Mouse (Mus musculus): ENCODE data around the gene Hexim1.

Gene Hexim1

DNA sequence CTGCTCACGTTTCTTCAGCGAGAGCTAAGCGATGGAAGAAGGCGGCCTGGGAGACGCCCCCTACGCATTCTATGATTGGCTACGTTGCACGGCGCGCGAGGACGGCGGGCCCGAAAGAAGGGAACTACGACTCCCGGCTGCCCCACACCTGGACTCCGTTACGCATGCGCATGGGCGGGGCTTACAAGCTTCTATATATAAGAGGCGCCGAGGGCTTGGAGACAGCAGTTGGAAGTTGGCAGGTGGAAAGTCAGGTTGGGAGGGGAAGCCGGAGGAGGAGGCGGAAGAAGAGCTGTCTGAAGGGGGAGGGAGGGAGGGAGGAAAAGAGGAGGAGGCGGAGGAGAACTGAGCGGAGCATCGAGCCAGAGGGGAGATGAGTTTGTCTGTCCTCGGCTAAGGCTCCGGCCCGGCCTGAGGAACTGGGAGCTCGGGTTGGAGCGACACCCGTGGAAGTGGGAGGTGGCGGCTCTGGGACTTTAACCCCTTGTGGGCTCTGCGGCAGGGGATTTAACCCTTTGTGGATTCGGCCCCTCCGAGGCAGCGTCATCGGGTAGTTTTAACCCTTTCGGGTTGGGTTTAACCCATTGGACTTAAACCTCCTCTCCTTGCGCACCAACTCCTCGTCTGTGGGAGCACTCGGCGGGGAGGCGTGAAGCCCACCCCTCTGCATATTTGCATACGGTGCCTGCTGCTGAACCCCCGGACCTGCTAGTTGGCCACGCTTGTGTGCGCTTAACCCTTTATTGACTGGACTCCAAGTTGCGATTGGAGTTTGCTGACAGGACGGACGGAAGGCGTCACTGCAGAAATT is at the start of gene Hexim1:
Gene Hexim1 (plus strand): TSS at position 224 of the 811 bp plus-strand sequence.
- DNase-seq, result peak; percentile 99 to 100

DNA sequence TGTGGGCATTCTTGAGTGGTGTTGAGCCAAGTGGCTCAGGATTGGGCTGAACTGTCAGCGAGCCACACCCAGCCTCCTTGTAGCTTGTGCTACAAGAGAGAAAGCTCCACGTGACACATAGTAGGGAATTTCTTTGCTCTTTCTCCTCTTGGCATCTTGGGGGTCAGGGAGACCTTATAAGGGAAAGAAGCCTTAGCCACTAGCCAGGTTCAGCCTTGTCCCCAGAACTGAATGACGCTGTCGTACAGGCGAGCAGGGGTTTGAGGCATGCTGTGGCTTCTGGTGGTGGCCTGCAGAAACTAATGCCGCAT is 49.0 kb upstream of the Hexim1 start:
- DNase-seq, result no peak

DNA sequence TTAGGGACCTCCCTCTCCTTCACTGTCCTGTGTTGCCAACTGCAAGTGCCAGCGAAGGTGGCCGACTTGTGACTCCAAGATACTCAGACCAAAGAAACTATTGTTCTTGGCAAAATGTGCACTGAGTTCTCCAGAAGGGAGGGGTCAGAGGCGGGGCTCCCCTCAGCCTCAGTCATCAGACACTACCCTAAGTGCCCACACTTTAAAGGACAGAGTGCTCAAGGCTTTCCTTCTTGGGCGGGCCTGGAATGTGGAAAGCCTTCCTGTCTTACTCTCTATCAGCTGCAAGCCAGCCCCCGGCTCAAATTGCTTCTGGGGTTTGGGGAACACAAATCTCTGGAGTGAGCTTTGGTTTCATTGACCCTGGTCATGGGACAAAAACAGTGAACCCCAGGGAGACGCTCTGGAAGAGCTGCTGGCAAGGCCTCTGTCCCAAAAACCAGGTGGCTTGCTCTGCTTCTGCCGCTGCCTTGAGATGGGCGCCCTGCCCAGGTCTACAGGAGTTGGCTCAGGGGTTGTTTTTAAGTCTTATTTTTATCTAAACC is 48.5 kb upstream of the Hexim1 start:
- DNase-seq, result peak; percentile 25 to 32

DNA sequence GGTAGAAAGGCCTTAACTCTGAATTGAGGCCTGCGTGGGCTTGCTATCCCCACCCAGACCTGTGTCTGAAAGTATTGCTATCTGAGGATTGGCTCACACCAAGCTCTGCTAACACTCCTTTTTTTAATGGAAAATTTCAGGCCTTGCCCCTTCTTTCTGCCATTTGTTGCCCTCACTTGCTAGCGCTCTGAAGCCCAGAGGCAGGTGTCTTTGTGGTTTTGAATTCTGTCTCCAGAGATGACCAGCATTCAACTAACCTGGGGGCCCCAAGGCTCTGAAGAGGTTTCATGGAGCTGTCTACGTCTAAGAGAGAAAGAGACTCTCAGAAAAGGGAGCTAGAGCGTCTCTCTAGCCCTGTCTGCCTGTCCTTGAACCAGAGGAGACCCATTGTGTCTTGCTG is 47.8 kb upstream of the Hexim1 start:
- no peak for DNase-seq

DNA sequence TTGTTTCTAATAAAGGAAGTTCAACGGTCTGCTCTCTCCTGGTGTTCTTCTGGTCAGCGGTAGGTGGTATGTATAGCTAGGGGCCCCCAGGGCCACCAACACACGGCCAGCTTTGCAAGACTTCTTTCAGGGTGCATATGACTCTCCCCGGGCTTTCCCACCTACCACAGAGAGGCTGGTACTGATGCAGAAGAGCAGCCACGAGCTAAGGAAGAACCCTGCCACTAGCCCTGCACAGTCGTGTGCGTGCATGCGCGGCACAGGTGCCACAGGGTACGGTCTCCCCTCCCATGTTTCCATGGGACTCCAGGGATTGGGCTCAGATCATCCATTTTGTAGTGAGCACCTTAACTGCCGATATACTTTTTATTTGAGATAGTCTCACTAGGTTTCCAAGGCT is 47.1 kb upstream of the Hexim1 start:
- DNase-seq, result no peak

DNA sequence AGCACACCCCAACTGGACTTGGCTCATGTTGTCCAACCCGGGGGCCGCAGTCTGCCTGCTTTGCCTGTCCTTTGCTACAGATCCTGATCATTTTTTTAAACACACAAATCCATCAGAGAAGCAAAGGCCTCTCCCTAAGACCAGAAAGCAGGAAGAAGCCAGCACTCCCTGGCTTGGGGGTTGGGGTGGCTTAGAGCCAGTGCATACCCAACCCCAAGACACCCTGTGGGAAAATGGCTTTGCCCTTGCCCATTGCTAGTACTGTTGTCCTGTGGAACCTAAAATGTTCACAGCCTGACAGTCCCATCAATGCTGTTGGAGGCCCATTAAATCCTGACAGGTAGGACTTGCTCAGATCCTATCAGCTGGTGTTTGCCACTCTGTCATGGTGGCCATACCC is 46.3 kb upstream of the Hexim1 start:
- no peak for DNase-seq

DNA sequence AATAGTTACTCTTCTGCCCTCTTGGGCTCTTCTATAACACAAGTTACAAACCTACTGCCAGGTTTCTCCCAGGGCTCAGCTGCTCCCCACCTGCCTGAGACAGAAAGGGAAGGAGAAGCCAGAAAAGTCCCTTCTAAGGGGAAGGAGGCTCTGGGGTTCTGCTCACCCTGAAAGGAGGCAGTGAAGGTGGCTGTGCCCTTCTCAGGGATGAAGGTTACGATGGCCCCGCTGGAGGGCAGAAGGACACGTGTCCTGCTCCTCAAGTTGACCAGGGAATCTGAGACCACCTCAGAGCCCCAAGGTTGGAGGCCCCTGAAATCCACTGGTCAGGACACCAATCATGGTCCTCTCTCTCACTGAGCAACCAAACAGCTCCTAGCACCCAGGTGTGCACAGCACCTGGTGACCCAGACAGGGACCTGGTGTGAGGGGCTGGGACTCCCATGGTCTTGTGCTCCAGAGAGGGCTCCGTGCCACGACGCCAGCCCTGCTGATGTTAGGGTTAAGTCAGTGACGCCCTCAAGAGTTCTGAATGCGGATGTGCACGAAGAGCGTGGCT is 45.6 kb upstream of the Hexim1 start:
- no peak for DNase-seq

DNA sequence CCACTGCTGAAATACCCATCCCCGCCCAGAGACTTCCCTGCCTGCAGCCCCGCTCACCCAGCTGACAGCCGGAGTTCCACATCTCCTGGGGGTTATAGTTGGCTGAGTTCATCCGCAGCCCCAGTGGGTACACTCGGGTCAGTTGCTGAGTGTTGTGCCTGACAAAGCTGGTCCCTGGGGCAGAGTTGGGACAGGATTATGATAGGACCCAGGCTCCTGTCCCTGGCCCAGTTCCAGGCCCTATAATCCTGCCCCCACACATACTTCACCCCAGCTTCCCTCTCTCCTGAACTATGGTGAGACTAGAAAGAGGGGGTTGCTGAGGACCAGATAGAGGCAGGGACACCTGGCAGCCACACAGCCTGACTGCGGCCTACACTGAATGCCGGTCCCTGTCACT is 42.4 kb upstream of the Hexim1 start:
- DNase-seq, result no peak

DNA sequence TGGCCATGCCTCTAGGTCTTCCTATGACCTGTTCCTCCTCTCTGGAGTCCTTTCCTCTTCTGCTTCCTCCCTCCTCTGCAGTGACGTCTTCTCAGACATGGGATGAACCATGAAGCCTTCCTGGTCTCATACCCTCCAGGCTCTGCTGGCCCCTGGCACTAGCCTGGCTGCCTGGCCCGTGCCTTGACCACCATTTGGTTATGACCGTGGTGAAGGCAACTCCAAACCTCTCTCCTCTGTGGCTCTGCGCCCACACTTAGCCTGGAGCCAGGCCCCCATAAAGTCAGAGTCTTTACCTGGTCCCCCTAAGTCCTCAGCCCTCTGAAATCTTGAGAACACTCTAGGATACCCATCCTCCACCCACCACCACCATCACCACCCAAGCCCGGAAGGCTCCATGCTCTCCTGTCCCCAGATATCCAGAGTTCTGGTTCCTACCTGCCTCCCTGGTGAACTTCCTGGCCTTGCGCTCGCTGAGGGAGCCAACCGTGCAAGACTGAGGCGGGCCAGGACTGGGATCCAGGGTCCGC is 41.8 kb upstream of the Hexim1 start:
- DNase-seq, result no peak

DNA sequence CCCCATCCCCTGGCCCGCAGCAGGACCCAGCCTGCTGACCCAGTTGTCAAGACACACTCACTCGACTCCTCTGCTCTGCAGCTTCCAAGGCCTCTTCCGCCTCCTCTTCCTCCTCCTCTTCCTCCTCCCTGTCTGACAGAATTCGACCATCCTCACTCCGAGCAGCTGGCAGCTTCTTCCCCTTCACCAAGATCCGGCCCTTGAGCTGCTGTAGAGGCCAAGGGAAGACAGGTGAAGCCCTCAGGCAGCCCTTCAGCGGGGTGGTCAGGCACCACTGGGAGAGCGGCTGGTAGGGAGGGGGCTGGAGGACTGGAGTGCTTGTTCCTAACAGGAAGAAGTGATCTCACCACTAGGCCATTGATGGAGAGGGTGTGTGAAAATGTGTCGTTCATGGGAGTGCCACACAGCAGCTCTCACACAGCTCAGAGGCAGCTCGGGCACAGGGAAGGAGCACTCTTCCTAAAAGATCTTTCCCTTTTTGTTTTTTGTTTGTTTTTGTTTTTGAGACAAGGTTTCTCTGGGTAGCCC is 41.2 kb upstream of the Hexim1 start:
- DNase-seq, result no peak

DNA sequence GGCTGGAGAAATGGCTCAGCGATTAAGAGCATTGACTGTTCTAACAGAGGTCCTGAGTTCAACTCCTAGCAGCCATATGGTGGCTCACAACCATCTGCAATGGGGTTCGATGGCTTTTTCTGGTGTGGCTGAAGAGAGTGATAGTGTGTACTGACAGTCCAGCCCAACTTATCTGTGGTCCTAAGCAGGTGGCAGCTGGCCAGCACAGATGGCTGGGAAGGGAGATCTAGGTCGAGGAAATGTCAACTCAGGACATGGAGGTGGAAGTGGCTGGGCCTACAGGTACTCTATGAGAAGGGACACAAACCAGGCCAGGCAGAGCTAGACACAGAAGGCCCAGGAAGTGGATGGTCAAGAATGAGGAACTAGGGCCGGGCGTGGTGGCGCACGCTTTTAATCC is 40.0 kb upstream of the Hexim1 start:
- no peak for DNase-seq

DNA sequence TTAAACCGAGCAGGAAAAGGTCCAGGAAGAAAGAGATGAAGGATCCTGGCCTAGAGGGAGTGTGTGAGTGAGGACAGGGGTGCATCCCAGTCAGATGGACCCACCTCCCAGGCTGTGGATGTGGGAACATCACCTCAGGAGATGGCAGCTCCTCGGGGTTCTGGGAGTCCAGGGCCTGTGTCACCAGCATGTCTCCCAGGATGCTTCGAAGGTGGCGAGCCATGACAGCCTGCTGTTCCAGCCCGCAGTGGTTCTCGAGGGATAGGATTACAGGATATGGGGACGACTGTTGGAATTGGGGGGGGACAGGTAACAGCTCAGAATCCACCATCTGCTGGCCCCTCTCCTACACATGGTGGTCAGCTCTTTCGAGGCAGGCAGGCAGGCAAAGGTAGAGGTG is 39.5 kb upstream of the Hexim1 start:
- no peak for DNase-seq

DNA sequence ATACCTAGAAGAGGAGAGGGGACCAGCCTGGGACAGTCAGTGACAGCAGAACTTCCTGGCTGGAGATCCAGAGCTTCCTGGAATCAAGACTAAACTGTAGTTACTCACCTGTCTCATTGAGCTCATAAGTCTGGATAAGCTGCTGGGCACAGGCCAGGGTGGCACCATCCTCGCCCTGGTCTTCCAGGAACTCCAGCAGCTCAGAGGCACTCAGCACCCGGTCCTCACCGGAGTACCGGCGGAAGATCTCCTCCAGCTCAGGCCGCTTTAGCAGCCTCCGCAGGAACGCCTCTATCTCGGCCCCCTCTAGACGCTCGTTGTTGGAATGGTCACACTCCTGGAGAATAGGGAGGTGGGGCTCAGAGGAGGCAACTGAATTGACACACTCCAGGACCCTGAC is 37.9 kb upstream of the Hexim1 start:
- no peak for DNase-seq

DNA sequence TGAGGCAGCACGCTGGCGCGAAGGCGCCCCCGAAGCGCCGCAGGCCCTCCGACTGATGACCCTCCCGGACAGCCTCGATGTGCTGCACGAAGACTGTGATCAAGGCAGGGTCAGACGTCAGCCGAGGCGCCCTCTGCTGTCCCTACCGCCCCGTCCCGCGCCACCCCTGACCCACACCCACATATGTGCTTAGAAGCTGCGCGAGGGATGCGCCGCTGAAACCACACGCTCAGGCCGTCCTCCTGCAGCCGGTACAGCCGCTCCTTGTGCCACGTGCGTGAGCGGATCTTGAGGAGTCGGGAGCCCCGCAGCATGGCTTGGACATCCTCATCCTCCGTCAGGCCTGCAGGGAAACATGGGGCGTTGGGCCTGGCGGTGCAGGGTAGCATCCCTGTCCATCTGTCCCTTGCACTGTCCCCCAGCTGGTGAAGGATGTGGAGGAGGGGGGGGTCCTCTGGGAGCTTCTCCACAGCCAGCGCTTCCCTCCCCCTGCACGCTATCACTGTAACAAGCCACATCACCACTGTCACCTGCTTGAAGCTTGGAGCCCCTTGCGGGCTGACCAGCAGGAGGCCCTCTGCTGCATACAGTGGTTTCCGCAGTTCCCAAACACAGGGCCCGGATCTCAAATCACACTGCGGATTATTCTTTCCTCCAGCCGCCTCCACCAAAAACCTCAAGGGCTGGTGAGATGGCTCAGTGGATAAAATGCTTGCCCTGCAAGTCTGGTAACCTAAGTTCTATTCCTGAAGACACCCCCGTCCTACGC is 35.5 kb upstream of the Hexim1 start:
- no peak for DNase-seq

DNA sequence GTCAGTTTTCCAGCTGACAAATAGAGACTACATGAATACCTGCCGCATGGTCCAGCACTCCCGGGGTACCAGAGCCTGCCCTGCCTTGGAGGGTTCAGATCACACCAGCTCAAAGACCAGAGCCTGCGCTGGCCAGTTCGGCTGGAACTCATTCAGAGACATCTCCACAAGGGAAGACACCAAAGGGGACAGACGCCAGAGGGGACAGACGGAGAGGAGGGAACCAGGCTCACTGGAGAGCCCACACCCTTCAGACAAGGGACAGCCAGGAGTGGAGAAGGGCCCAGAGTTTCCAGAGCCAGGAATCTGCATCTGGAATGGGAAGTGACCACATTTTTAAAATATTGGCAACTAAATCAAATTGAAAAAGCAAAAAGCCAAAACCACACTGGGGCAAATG is 34.4 kb upstream of the Hexim1 start:
- no peak for DNase-seq

DNA sequence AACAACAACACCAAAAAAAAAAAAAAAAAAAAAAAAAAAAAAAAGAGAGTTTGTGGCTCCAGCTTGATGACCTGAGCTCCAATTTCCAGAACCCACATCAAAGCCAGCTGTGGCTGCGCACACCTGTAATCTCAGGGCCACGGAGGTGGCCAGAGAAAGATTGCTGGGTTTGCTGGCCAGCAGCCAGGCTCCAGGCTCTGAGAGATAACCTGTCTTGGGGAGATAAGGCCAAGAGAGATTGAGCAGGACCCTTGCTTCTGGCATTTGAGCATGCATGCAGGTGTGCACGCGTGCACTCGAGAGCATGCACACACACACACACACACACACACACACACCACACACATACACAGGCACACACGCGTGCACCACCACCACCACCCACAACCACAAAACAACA is 22.7 kb upstream of the Hexim1 start:
- no peak for DNase-seq

DNA sequence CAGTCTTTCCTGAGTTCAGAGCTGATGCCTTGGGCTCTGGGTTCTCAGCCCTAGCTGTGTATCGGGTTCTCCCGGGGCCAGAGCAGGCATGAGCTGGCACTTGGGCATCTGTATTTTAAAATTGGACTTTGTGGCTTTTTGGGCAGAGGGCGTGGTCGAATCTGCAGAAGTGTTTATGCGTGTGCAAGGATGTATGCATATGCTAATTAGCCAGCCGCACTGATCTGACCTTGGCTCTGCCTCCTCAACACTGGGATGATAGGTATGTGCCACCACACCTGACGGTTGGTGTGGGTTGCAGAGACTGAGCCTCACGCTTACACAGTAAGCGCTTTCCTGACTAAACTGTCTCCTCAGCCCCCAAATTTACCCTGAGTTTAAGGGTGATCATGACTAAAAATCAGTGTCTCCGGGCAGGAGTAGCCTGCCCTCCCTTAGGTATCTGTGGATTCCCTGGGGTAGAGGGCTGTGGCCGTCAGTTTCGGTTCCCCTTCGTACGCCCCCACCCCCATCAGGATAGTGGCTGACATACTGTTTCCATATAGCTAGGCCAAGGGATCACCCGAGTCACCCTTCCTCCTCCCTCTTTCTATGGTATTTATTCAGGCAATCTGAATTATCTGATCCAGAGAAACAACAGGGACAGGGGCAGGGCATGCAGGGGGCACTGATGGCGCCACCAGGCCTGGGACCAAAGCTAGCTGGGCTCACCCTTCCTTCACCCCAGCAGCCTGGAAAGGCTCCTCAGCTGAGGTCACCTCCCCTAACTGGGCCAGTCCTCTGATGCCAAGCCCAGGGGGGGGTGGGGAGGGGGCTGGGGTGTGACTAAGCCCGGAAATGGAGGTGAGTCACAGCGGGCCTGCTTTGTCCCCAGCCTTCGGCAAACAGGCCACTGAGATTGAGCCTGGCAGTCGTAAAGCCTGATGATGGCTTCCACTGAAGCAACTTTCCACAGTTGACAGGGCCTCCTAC is 21.9 kb upstream of the Hexim1 start:
- DNase-seq, result no peak

DNA sequence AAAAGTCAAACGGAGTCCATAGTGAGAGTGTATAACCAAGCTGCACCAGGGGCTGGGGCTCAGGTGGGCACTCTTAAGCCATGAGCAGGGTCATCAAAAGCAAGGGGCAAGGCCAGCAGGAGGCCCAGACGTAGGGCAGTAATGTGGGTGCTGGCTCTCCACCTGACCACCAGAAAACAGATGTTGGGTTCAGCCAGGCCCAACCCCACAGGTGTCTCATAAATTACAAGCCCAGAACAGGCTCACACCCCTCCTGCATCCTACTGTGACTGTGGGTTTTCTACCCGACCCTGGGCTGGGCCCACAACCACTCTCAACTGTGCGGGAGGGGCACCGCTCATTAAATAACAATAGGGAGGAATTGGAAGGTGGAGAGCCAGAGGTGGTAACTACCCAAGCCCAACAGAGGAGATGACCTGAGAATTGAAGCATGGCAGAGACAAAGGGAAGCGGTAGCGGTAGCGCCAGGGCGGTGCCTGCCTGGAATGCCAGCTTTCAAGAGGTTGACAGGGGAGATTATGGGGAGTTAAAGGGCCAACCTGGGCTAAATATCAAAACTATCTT is 20.8 kb upstream of the Hexim1 start:
- DNase-seq, result no peak

DNA sequence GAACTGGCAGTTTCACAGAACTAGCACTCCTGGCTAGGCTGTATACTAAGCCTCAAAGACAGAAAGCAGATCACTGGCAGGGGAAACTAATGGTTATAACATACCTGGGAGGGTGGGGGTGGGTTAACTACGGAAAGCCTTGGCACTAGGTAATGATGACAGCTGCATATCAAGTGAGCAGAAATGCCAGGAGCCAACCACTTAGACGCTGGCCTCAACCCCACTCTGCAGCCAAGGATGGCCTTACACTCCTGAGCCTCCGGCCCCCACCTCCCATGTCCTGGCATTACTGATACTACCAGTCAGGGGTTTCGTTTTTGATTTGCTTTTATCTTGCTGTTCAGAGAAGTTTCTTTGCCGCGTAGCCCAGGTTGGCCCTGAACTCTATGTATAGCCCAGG is 20.2 kb upstream of the Hexim1 start:
- no peak for DNase-seq

DNA sequence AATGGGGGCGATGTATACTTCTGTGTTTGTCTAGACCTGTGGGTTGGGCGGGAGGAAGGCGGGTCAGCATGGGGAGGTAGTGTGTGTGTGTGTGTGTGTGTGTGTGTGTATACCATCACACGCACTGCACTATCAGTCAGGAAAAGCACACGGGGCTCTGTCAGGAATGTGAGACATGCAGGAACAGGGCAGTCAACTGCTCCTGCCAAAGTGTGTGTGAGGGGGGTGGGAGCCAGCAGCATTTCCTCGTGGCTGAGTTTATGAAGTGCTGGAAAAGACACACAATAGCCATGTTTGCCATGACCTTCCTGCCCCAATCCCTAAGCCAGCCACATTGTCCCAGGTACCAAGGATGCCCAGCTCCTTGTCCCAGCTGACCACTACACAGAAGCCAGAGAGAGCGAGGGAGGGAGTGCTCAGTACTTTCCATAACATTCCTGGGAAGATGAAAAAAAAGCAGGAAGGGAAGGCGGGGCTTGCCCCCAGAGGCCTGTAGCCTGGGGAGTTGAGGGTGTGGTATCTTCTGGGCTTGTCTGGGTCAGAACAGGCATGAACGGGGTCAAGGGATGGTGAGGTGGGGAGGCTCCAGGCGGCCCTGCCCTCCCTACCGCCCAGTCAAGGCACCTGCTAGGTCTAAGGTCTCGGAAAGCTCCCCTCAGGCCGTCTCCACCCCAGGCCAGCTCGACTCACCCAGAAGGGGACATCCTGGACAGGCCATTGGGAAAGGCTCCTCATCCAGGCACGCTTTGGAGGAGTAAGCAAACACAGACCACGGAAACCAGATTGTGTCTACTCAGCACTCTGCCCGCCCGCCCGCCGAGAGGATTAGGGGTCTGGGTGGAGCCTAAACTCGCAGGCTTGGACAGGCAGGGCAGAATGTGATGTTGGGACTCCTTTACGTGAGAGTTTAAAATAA is 18.8 kb upstream of the Hexim1 start:
- no peak for DNase-seq
